Mouse (Mus musculus): ENCODE measurements at regions not wholly inside any gene's neighbourhood (a gene's known extent, or its start where the extent isn't known, plus 50 kb on each side); places are given as distances from the start of the nearest gene placed in this dataset.

DNA sequence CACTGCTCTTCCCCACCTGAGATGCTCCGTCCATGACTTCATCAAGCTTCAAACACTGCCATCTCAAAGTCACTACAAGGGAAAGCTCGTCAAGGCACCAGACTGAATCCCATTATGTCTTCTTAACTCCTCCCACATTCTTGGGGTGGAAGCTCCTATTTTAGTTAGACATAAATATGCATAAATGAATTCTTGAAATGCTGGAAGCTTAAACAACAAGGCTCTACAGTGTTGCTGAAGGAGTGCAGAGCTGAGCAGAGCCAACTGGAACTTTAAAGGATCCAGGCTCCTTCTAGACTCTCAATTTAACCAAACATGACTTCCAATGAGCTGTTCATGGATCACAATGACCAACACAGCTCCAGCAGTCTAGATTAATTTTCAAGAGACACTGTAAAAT lies 261.1 kb downstream of the Irs2 start:
- no peak for TF ChIP-seq POLR2A (IDR thresholded peaks at IDR 0.05; ENCODE audit: borderline replicate concordance, low read depth, low read length)
- TF ChIP-seq CTCF (IDR thresholded peaks at IDR 0.05; ENCODE audit: low read depth, low read length), result no peak

Measured in bone marrow macrophage, adult 2 months (primary cell).